Mouse (Mus musculus) ES-E14 (cell line): Measurements from ENCODE around the gene Calr4. TPM values are rescaled to one million over a fixed set of nuclear protein-coding genes. Genes with fewer than 3 reads are reported as not detected.
A peak's percentile ranks its signal among the peaks of the same experiment; 100 is the strongest.

ENCODE experiments used
- DNase-seq: peaks from one replicate; pipeline ENCODE4 v3.0.0-alpha.2; 2013; ENCODE audit warnings: low read depth, low spot score
- H3K27ac ChIP-seq: 2 replicates; pipeline ENCODE4 v1.5.1; 2012; ENCODE audit warnings: low read depth, mild to moderate bottlenecking, low read length, moderate library complexity, mixed read lengths; ENCODE audit not compliant: poor library complexity, insufficient read depth, severe bottlenecking
- H3K36me3 ChIP-seq: 2 replicates; pipeline ENCODE4 v1.6.1; 2012; ENCODE audit warnings: mild to moderate bottlenecking, low read length, moderate library complexity, mixed read lengths; ENCODE audit not compliant: control insufficient read depth, poor library complexity, insufficient read depth, severe bottlenecking
- H3K4me1 ChIP-seq, 2 experiments: fragments of 150-350 bp in 1 of 2; sonication (generic) in 1 of 2; 2 replicates each; pipeline ENCODE4 v1.6.1; 2012; ENCODE audit warnings: low read length in 2 of 2, mild to moderate bottlenecking in 1 of 2, mixed read lengths in 1 of 2; ENCODE audit not compliant: control insufficient read depth in 2 of 2, insufficient read depth in 2 of 2, poor library complexity in 1 of 2
- H3K4me3 ChIP-seq, 2 experiments: fragments of 150-350 bp in 1 of 2; sonication (generic) in 1 of 2; 2 replicates each; pipeline ENCODE4 v1.5.1; 2012; ENCODE audit warnings: low read length in 2 of 2, low read depth in 1 of 2, mild to moderate bottlenecking in 1 of 2, mixed read lengths in 1 of 2; ENCODE audit not compliant: insufficient read depth in 1 of 2, poor library complexity in 1 of 2, severe bottlenecking in 1 of 2
- H3K9ac ChIP-seq: 2 replicates; pipeline ENCODE4 v1.6.1; 2012; ENCODE audit warnings: low read depth, mild to moderate bottlenecking, low read length, mixed read lengths; ENCODE audit not compliant: poor library complexity, insufficient read depth, severe bottlenecking
- H3K9me3 ChIP-seq: fragments of 150-350 bp; sonication (generic); 2 replicates; pipeline ENCODE4 v1.6.1; 2012; ENCODE audit warnings: low read depth, mild to moderate bottlenecking, low read length; ENCODE audit not compliant: control insufficient read depth, insufficient read depth
- CHD2 ChIP-seq: IDR thresholded peaks from 2 replicates; pipeline ENCODE4 v1.6.1; 2014; ENCODE audit warnings: mild to moderate bottlenecking, low read depth, low read length, inconsistent platforms
- HCFC1 ChIP-seq: IDR thresholded peaks from 2 replicates; pipeline ENCODE4 v1.6.1; 2012; ENCODE audit warnings: low read length, inconsistent platforms, borderline replicate concordance; ENCODE audit not compliant: insufficient read depth
- MAFK ChIP-seq: IDR thresholded peaks from 2 replicates; pipeline ENCODE4 v1.6.1; 2014; ENCODE audit warnings: mild to moderate bottlenecking, low read depth, low read length, inconsistent platforms; ENCODE audit not compliant: insufficient read depth
- ZC3H11A ChIP-seq: IDR thresholded peaks from 2 replicates; pipeline ENCODE4 v1.6.1; 2012; ENCODE audit warnings: low read depth, mild to moderate bottlenecking, inconsistent platforms, low read length, borderline replicate concordance
- ZNF384 ChIP-seq: IDR thresholded peaks from 2 replicates; pipeline ENCODE4 v1.6.1; 2012; ENCODE audit warnings: low read depth, low read length, inconsistent platforms
- in situ Hi-C, 2 experiments: fragments of 600-800 bp; cut with MboI; formaldehyde crosslinking; loops; one replicate each; pipeline ENCODE4 v1.15.1; 2025; ENCODE audit warnings: low sequenced_read_pairs in 2 of 2, inconsistent platforms in 1 of 2; ENCODE audit not compliant: unreplicated experiment in 2 of 2
- total RNA-seq: library from RNA; depleted of rRNA; stranded (reverse); fragments of 300-350 nt; gene quantifications from 2 replicates; pipeline ENCODE4 v1.2.3, GENCODE M21; 2012

Gene Calr4
- total RNA-seq, 1 experiment = 1.4 TPM

DNA sequence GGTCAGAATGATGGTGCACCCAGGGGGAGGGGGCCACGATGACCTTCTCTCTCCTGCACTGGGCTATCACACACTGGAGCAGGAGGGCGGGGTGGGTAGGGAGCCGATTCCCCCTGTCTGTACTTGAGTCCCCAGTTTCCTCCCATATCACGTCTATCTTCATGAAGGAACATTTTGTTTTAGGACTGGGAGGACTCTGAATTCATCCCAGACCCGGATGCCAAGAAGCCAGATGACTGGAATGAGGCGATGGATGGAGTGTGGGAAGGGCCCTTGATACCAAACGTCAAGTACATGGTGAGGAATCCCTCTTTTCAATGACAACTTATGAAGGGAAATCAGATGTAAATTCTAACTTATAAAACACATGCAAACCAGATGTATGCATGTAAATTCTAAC lies 10.2 kb downstream of the Calr4 start:
- no peak for DNase-seq
- Histone ChIP-seq H3K27ac (no peak overlapping the region), H3K9me3 (no peaks in the 10 kb centered on the region), H3K4me1 (peaks cover 0 to 5% of the 10 kb centered on the region in 2 experiments; a peak in 1 of 4 replicates), H3K9ac (no peak overlapping the region), H3K4me3 (no peak overlapping the region), H3K36me3 (no peaks in the 10 kb centered on the region)
- in situ Hi-C loops = no loop called here
- no peak for TF ChIP-seq CHD2
- no peak for TF ChIP-seq HCFC1
- TF ChIP-seq MAFK = no peak
- TF ChIP-seq ZNF384 = no peak
- no peak for TF ChIP-seq ZC3H11A

GRCm38 (mm10) chr4:109245016-109245620 lies 10.8 kb downstream of the Calr4 start:
- no peaks in the 10 kb centered on the region for H3K36me3 ChIP-seq
- H3K9ac ChIP-seq = no peak overlapping the region
- TF ChIP-seq ZNF384 (no peak), CHD2 (no peak), ZC3H11A (no peak), MAFK (no peak), HCFC1 (no peak)
- H3K9me3 ChIP-seq = no peaks in the 10 kb centered on the region
- no peak overlapping the region for H3K4me3 ChIP-seq
- no peak for DNase-seq
- H3K27ac ChIP-seq = no peak overlapping the region
- in situ Hi-C loops = no loop called here
- peaks cover 0 to 5% of the 10 kb centered on the region in 2 experiments; a peak in 1 of 4 replicates for H3K4me1 ChIP-seq

- Histone ChIP-seq H3K27ac (no peak overlapping the region), H3K9me3 (no peaks in the 10 kb centered on the region), H3K36me3 (no peaks in the 10 kb centered on the region), H3K4me3 (no peak overlapping the region), H3K9ac (no peak overlapping the region), H3K4me1 (0 out of 4 replicates have a peak, but pooled peaks cover 0 to 2% of the 10 kb centered on the region in 2 experiments)
- peak; percentile 42 for DNase-seq
- TF ChIP-seq ZC3H11A (peak; percentile 6; the same call in 1 of the 2 replicates), MAFK (no peak), ZNF384 (no peak), HCFC1 (no peak), CHD2 (no peak)
- in situ Hi-C loops = no loop called here
Observed at GRCm38 (mm10) chr4:109251605-109252004, 17.3 kb downstream of the Calr4 start.

DNA sequence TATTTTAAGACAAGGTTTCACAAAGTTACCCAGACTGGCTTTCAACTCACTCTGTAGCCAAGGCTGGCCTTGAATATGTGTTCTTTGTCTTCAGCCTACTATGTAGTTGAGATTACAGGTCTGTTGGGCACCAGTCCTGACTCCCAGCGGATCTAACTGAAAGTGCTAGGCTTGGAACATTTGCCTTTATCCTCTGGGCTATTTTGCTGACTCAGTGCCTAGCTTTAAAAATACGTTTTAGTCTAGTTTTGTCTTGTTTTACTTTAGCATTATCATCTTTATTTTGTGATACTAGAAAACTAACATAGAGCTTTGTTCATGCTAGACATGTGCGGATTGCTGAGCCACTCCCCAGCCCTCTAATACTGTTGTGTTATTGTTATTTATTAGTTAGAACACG lies 17.9 kb downstream of the Calr4 start:
- H3K4me1 ChIP-seq = 0 out of 4 replicates have a peak, but pooled peaks cover 0 to 2% of the 10 kb centered on the region in 2 experiments
- peak; percentile 70 for TF ChIP-seq MAFK
- TF ChIP-seq CHD2 = no peak
- H3K36me3 ChIP-seq = no peaks in the 10 kb centered on the region
- H3K27ac ChIP-seq = no peak overlapping the region
- no peaks in the 10 kb centered on the region for H3K9me3 ChIP-seq
- in situ Hi-C loops = no loop called here
- no peak for DNase-seq
- no peak overlapping the region for H3K4me3 ChIP-seq
- no peak overlapping the region for H3K9ac ChIP-seq

GRCm38 (mm10) chr4:109253664-109254151 lies 19.4 kb downstream of the Calr4 start:
- 0 out of 4 replicates have a peak, but pooled peaks cover 0 to 2% of the 10 kb centered on the region in 2 experiments for H3K4me1 ChIP-seq
- no peak overlapping the region for H3K9ac ChIP-seq
- in situ Hi-C loops = no loop called here
- H3K4me3 ChIP-seq = no peak overlapping the region
- TF ChIP-seq MAFK (no peak), CHD2 (no peak), HCFC1 (no peak), ZC3H11A (no peak), ZNF384 (no peak)
- no peak overlapping the region for H3K27ac ChIP-seq
- H3K9me3 ChIP-seq = no peaks in the 10 kb centered on the region
- H3K36me3 ChIP-seq = no peaks in the 10 kb centered on the region
- no peak for DNase-seq
